Mouse (Mus musculus): ENCODE measurements around the gene Psma3. TPM values are rescaled to one million over a fixed set of nuclear protein-coding genes. Genes with fewer than 3 reads are reported as not detected.

Gene Psma3
- polyA plus RNA-seq, 1 experiment from 2014 or later = 599 TPM

GRCm38 (mm10) chr12:70969485-70970184, 4.8 kb upstream of the Psma3 start:
- H3K9me3 ChIP-seq = no peaks in the 10 kb centered on the region
- peaks cover 7% of the 10 kb centered on the region; the same call in 1 of the 2 replicates for H3K4me1 ChIP-seq (replicated peaks)
- no peaks in the 10 kb centered on the region for H3K27me3 ChIP-seq
- no peak overlapping the region; the same call in 1 of the 2 replicates for H3K27ac ChIP-seq
- no peak for ATAC-seq (ENCODE audit: low FRiP score)
- 5% methylated on average over 17 of the region's 17 CpGs for WGBS
- peak overlapping the region; percentile 55 for H3K4me2 ChIP-seq
- peak overlapping the region; percentile 37 for H3K4me3 ChIP-seq
- H3K9ac ChIP-seq = no peak overlapping the region
- H3K36me3 ChIP-seq = no peaks in the 10 kb centered on the region

- 90% methylated on average over 4 of the region's 4 CpGs for WGBS
- no peak for ATAC-seq (ENCODE audit: low FRiP score)
- H3K9ac ChIP-seq = no peak overlapping the region
- H3K27ac ChIP-seq = peak overlapping the region; percentile 98
- peak overlapping the region; percentile 96; the same call in 1 of the 2 replicates for H3K4me3 ChIP-seq
- no peaks in the 10 kb centered on the region for H3K9me3 ChIP-seq
- peaks cover 6% of the 10 kb centered on the region for H3K36me3 ChIP-seq
- peak overlapping the region; percentile 48 for H3K4me2 ChIP-seq
- H3K27me3 ChIP-seq = no peaks in the 10 kb centered on the region
- peaks cover 14% of the 10 kb centered on the region for H3K4me1 ChIP-seq (replicated peaks)
Observed at GRCm38 (mm10) chr12:70973831-70974230, 590 bp upstream of the Psma3 start.

- Histone ChIP-seq H3K9me3 (no peaks in the 10 kb centered on the region), H3K27me3 (no peaks in the 10 kb centered on the region), H3K4me3 (peak overlapping the region; percentile 96), H3K4me2 (peak overlapping the region; percentile 79), H3K9ac (peak overlapping the region; percentile 99), H3K4me1 (replicated peaks) (peaks cover 14% of the 10 kb centered on the region), H3K36me3 (peaks cover 20% of the 10 kb centered on the region), H3K27ac (peak overlapping the region; percentile 98)
- 26% methylated on average over 10 of the region's 10 CpGs for WGBS
- no peak for ATAC-seq (ENCODE audit: low FRiP score)
Observed at GRCm38 (mm10) chr12:70975406-70975805, 985 bp downstream of the Psma3 start.

GRCm38 (mm10) chr12:70975891-70976290, 1.5 kb downstream of the Psma3 start:
- peak overlapping the region; percentile 79 for H3K4me2 ChIP-seq
- ATAC-seq (ENCODE audit: low FRiP score) = no peak
- WGBS = 70% methylated on average over 3 of the region's 3 CpGs

GRCm38 (mm10) chr12:70978345-70978744, 3.9 kb downstream of the Psma3 start:
- Histone ChIP-seq H3K36me3 (peaks cover 40% of the 10 kb centered on the region), H3K9ac (no peak overlapping the region), H3K4me3 (no peak overlapping the region), H3K27me3 (no peaks in the 10 kb centered on the region), H3K27ac (no peak overlapping the region), H3K9me3 (no peaks in the 10 kb centered on the region), H3K4me2 (no peak overlapping the region), H3K4me1 (replicated peaks) (peaks cover 14% of the 10 kb centered on the region)
- WGBS = 92% methylated on average over 7 of the region's 7 CpGs
- ATAC-seq (ENCODE audit: low FRiP score) = no peak

More at GRCm38 (mm10) chr12:70975891-70976290, 1.5 kb downstream of the Psma3 start:
- peak overlapping the region; percentile 99; the same call in 1 of the 2 replicates for H3K9ac ChIP-seq
- H3K36me3 ChIP-seq = peaks cover 24% of the 10 kb centered on the region
- no peaks in the 10 kb centered on the region for H3K9me3 ChIP-seq
- H3K4me1 ChIP-seq (replicated peaks) = peaks cover 14% of the 10 kb centered on the region
- H3K27ac ChIP-seq = no peak overlapping the region
- H3K4me3 ChIP-seq = peak overlapping the region; percentile 96
- H3K27me3 ChIP-seq = no peaks in the 10 kb centered on the region

- Histone ChIP-seq H3K9me3 (no peaks in the 10 kb centered on the region), H3K36me3 (peaks cover 82% of the 10 kb centered on the region)
- 97% methylated on average over 7 of the region's 7 CpGs for WGBS
Observed at GRCm38 (mm10) chr12:70984855-70985550, 10.6 kb downstream of the Psma3 start.

GRCm38 (mm10) chr12:70997225-70997624, 22.8 kb downstream of the Psma3 start:
- H3K9me3 ChIP-seq = no peaks in the 10 kb centered on the region
- peaks cover 52% of the 10 kb centered on the region for H3K36me3 ChIP-seq
- H3K27ac ChIP-seq = no peak overlapping the region
- H3K4me3 ChIP-seq = no peak overlapping the region
- no peaks in the 10 kb centered on the region for H3K27me3 ChIP-seq
- 93% methylated on average over 5 of the region's 5 CpGs for WGBS
- H3K4me2 ChIP-seq = no peak overlapping the region
- no peak overlapping the region for H3K9ac ChIP-seq
- ATAC-seq (ENCODE audit: low FRiP score) = no peak
- peaks cover 7% of the 10 kb centered on the region for H3K4me1 ChIP-seq (replicated peaks)

More at GRCm38 (mm10) chr12:70984855-70985550, 10.6 kb downstream of the Psma3 start:
- no peak overlapping the region for H3K4me2 ChIP-seq
- H3K9ac ChIP-seq = no peak overlapping the region
- H3K27ac ChIP-seq = no peak overlapping the region
- H3K27me3 ChIP-seq = no peaks in the 10 kb centered on the region
- no peak overlapping the region for H3K4me3 ChIP-seq
- H3K4me1 ChIP-seq (replicated peaks) = no peaks in the 10 kb centered on the region
- no peak for ATAC-seq (ENCODE audit: low FRiP score)

GRCm38 (mm10) chr12:70999423-70999903, 25.0 kb downstream of the Psma3 start:
- no peak for ATAC-seq (ENCODE audit: low FRiP score)
- 0 out of 2 replicates have a peak overlapping the region, but pooled peaks have one; percentile 35 for H3K27ac ChIP-seq

GRCm38 (mm10) chr12:71000344-71000743, 25.9 kb downstream of the Psma3 start:
- Histone ChIP-seq H3K4me2 (no peak overlapping the region), H3K36me3 (peaks cover 52% of the 10 kb centered on the region), H3K9me3 (no peaks in the 10 kb centered on the region), H3K4me3 (no peak overlapping the region), H3K4me1 (replicated peaks) (peaks cover 7% of the 10 kb centered on the region), H3K9ac (no peak overlapping the region), H3K27ac (no peak overlapping the region), H3K27me3 (no peaks in the 10 kb centered on the region)
- no peak for ATAC-seq (ENCODE audit: low FRiP score)
- 82% methylated on average over 1 of the region's 1 CpGs for WGBS

More at GRCm38 (mm10) chr12:70999423-70999903, 25.0 kb downstream of the Psma3 start:
- H3K4me3 ChIP-seq = no peak overlapping the region
- peaks cover 7% of the 10 kb centered on the region for H3K4me1 ChIP-seq (replicated peaks)
- no peak overlapping the region for H3K9ac ChIP-seq
- no peaks in the 10 kb centered on the region for H3K27me3 ChIP-seq
- no peak overlapping the region for H3K4me2 ChIP-seq
- H3K36me3 ChIP-seq = peaks cover 49% of the 10 kb centered on the region
- WGBS = 53% methylated on average over 5 of the region's 5 CpGs
- H3K9me3 ChIP-seq = no peaks in the 10 kb centered on the region

- no peak overlapping the region for H3K4me2 ChIP-seq
- H3K27ac ChIP-seq = no peak overlapping the region
- ATAC-seq (ENCODE audit: low FRiP score) = no peak
- WGBS = 67% methylated on average over 6 of the region's 6 CpGs
- no peak overlapping the region for H3K4me3 ChIP-seq
- no peak overlapping the region for H3K9ac ChIP-seq
- H3K36me3 ChIP-seq = peaks cover 52% of the 10 kb centered on the region
- H3K9me3 ChIP-seq = no peaks in the 10 kb centered on the region
- H3K27me3 ChIP-seq = no peaks in the 10 kb centered on the region
- H3K4me1 ChIP-seq (replicated peaks) = peaks cover 7% of the 10 kb centered on the region
Observed at GRCm38 (mm10) chr12:71001456-71001855, 27.0 kb downstream of the Psma3 start.

- Histone ChIP-seq H3K4me3 (no peak overlapping the region), H3K9me3 (no peaks in the 10 kb centered on the region), H3K36me3 (peaks cover 64% of the 10 kb centered on the region), H3K27ac (no peak overlapping the region), H3K4me1 (replicated peaks) (peaks cover 6% of the 10 kb centered on the region), H3K9ac (no peak overlapping the region), H3K4me2 (no peak overlapping the region), H3K27me3 (no peaks in the 10 kb centered on the region)
- 89% methylated on average over 5 of the region's 6 CpGs for WGBS
- ATAC-seq (ENCODE audit: low FRiP score) = no peak
Observed at GRCm38 (mm10) chr12:71003760-71004426, 29.5 kb downstream of the Psma3 start.

GRCm38 (mm10) chr12:71006141-71006540, 31.7 kb downstream of the Psma3 start:
- Histone ChIP-seq H3K27ac (no peak overlapping the region), H3K4me3 (no peak overlapping the region), H3K9me3 (no peaks in the 10 kb centered on the region), H3K4me2 (no peak overlapping the region), H3K36me3 (peaks cover 70% of the 10 kb centered on the region), H3K9ac (no peak overlapping the region), H3K27me3 (no peaks in the 10 kb centered on the region), H3K4me1 (replicated peaks) (no peaks in the 10 kb centered on the region)
- ATAC-seq (ENCODE audit: low FRiP score) = no peak
- WGBS = 93% methylated on average over 6 of the region's 6 CpGs
